Mouse (Mus musculus) spleen, adult 2 months (tissue): ENCODE data around the gene Nxn.

Experiments
- CTCF ChIP-seq: fragments of 200-500 bp; IDR thresholded peaks from 2 replicates; pipeline ENCODE4 v1.5.1; 2011; ENCODE audit warnings: mild to moderate bottlenecking, inconsistent platforms; ENCODE audit not compliant: insufficient read depth, insufficient read length, insufficient replicate concordance; ENCODE audit errors: extremely low read depth
- POLR2A ChIP-seq: fragments of 200-500 bp; IDR thresholded peaks from 2 replicates; pipeline ENCODE4 v1.6.1; 2011; ENCODE audit warnings: low read depth, low read length, inconsistent platforms

DNA sequence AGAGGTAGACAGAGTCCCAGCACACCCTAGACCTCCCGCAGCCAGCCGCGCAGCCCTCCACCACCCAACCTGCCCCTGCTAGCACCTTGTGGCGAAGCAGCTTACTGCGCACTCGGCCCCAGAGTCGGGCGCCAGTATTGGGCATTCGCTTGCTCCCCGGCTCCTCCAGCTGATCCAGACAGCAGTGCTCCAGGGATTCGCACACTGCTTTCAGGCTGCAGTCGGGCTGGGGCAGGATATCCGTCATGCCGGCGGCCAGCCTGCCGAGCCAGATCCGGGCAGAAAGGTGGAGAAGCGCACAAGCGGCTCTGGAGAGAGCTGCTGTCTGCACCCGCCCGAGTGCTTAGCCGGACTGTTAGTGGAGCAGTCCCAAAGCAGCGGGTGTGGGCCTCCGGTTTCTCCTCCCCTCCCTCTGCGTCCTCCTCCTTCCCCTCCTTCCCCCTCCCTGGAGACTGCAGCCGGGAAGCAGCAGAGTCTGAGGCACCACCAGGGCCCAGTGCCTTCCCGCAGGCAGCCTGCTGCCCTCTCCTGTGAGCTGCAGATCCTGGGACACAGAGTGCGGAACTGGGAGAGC is 38.0 kb upstream of the Nxn start:
- no peak for TF ChIP-seq CTCF
- no peak for TF ChIP-seq POLR2A
